Mouse (Mus musculus): ENCODE measurements around the gene Was. TPM values are rescaled to one million over a fixed set of nuclear protein-coding genes. Genes with fewer than 3 reads are reported as not detected.

The Was gene
- polyA plus RNA-seq, 1 experiment from 2014 or later, result 1.7 TPM

Other genes with a start within 250 kb of the Was start
- gene Otud5, start 249.1 kb downstream of the Was start, polyA plus RNA-seq (2015; fragmentation: Nextera tagmentation; extraction: Ambion mirVana), result 32.9 and 42.5 TPM in 2 replicates
- gene Pim2, start 212.2 kb downstream of the Was start, polyA plus RNA-seq (2015; fragmentation: Nextera tagmentation; extraction: Ambion mirVana), result 3.1 and 3.5 TPM in 2 replicates
- 13.5 and 14.2 TPM in 2 replicates for gene Slc35a2, start 206.5 kb downstream of the Was start, polyA plus RNA-seq (2015; fragmentation: Nextera tagmentation; extraction: Ambion mirVana)
- gene Pqbp1, start 191.2 kb downstream of the Was start, polyA plus RNA-seq (2015; fragmentation: Nextera tagmentation; extraction: Ambion mirVana), result 36.8 and 38.6 TPM in 2 replicates
- 90.8 and 94.9 TPM in 2 replicates for gene Timm17b, start 191.1 kb downstream of the Was start, polyA plus RNA-seq (2015; fragmentation: Nextera tagmentation; extraction: Ambion mirVana)
- gene Gm10491, start 182.7 kb downstream of the Was start, polyA plus RNA-seq (2015; fragmentation: Nextera tagmentation; extraction: Ambion mirVana), result not detected in 2 replicates
- not detected in 2 replicates for gene Gm10490, start 181.0 kb downstream of the Was start, polyA plus RNA-seq (2015; fragmentation: Nextera tagmentation; extraction: Ambion mirVana)
- 0.05 and 0.17 TPM in 2 replicates for gene Pcsk1n, start 170.7 kb downstream of the Was start, polyA plus RNA-seq (2015; fragmentation: Nextera tagmentation; extraction: Ambion mirVana)
- gene Eras, start 161.9 kb downstream of the Was start, polyA plus RNA-seq (2015; fragmentation: Nextera tagmentation; extraction: Ambion mirVana), result not detected in 2 replicates
- gene Hdac6, start 142.6 kb downstream of the Was start, polyA plus RNA-seq (2015; fragmentation: Nextera tagmentation; extraction: Ambion mirVana), result 11.5 and 12.1 TPM in 2 replicates
- 101 and 107 TPM in 2 replicates for gene Gata1, start 112.4 kb downstream of the Was start, polyA plus RNA-seq (2015; fragmentation: Nextera tagmentation; extraction: Ambion mirVana)
- gene Glod5, start 72.0 kb downstream of the Was start, polyA plus RNA-seq (2015; fragmentation: Nextera tagmentation; extraction: Ambion mirVana), result 0.13 and 0.28 TPM in 2 replicates
- 28.6 and 30.1 TPM in 2 replicates for gene Suv39h1, start 15.7 kb downstream of the Was start, polyA plus RNA-seq (2015; fragmentation: Nextera tagmentation; extraction: Ambion mirVana)
- gene Wdr13, start 42.4 kb upstream of the Was start, polyA plus RNA-seq (2015; fragmentation: Nextera tagmentation; extraction: Ambion mirVana), result 5.3 and 6.5 TPM in 2 replicates
- 217 and 231 TPM in 2 replicates for gene Rbm3, start 55.4 kb upstream of the Was start, polyA plus RNA-seq (2015; fragmentation: Nextera tagmentation; extraction: Ambion mirVana)
- 3.9 and 5.3 TPM in 2 replicates for gene Tbc1d25, start 85.7 kb upstream of the Was start, polyA plus RNA-seq (2015; fragmentation: Nextera tagmentation; extraction: Ambion mirVana)
- 82.8 and 90.1 TPM in 2 replicates for gene Ebp, start 103.0 kb upstream of the Was start, polyA plus RNA-seq (2015; fragmentation: Nextera tagmentation; extraction: Ambion mirVana)
- gene Porcn, start 116.0 kb upstream of the Was start, polyA plus RNA-seq (2015; fragmentation: Nextera tagmentation; extraction: Ambion mirVana), result 1.0 and 1.3 TPM in 2 replicates
- gene Ftsj1, start 161.9 kb upstream of the Was start, polyA plus RNA-seq (2015; fragmentation: Nextera tagmentation; extraction: Ambion mirVana), result 29.3 and 30.7 TPM in 2 replicates
- gene Slc38a5, start 180.6 kb upstream of the Was start, polyA plus RNA-seq (2015; fragmentation: Nextera tagmentation; extraction: Ambion mirVana), result 52.6 and 53.9 TPM in 2 replicates
- not detected in 2 replicates for gene Ssxb10, start 236.9 kb upstream of the Was start, polyA plus RNA-seq (2015; fragmentation: Nextera tagmentation; extraction: Ambion mirVana)

Data from liver, embryonic 16.5 days (tissue).